Mouse (Mus musculus) mature B cell (primary cell): ENCODE measurements around the gene Necap1.

Source experiments
- in situ Hi-C: fragments of 300-500 bp; cut with MboI; formaldehyde crosslinking; loops from 2 replicates; pipeline ENCODE4 v1.14.3; 2019

The Necap1 gene

GRCm38 (mm10) chr6:122873871-122874719 is at the start of gene Necap1:
TSS of gene Necap1 (plus strand) at chr6:122874474.
- in situ Hi-C loops: loop anchor here (5.0 kb wide), 1 partner anchor 62 kb away; no protein-coding TSS in a partner anchor

- in situ Hi-C loops: no loop called here
Observed at GRCm38 (mm10) chr6:122825166-122825565, 49.1 kb upstream of the Necap1 start.

GRCm38 (mm10) chr6:122825923-122826742 is 48.1 kb upstream of the Necap1 start:
- in situ Hi-C loops: no loop called here

DNA sequence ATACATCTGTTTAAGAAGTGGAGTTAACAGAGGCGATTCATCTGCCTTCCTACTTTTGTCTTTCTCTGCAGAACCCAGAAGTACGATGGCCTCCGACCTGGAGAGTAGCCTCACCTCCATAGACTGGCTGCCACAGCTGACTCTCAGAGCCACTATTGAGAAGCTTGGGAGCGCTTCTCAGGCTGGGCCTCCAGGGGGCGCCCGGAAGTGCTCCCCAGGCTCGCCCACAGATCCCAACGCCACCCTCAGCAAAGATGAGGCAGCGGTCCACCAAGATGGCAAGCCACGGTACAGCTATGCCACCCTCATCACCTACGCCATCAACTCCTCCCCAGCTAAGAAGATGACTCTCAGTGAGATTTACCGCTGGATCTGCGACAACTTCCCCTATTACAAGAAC is 46.2 kb upstream of the Necap1 start:
- in situ Hi-C loops: no loop called here

DNA sequence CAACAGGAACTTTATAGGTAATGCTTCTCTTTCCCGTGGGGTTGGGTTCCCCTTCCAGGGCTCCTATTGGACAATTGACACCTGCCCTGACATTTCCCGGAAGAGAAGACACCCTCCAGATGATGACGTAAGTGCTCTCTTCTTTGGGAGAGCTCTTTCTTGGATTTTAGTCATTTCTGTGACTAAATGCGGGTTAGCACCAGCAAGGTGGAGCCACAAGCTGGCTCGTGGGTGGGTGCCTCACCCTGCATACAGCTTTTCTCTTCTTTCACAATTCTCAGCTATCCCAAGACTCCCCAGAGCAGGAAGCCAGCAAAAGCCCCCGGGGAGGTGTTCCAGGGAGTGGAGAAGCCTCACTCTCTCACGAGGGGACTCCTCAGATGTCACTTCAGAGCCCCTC is 41.4 kb upstream of the Necap1 start:
- in situ Hi-C loops: no loop called here

- in situ Hi-C loops: no loop called here
Observed at GRCm38 (mm10) chr6:122834365-122834764, 39.9 kb upstream of the Necap1 start.

GRCm38 (mm10) chr6:122836974-122837373 is 37.3 kb upstream of the Necap1 start:
- in situ Hi-C loops: no loop called here

GRCm38 (mm10) chr6:122837539-122837938 is 36.7 kb upstream of the Necap1 start:
- in situ Hi-C loops: no loop called here

GRCm38 (mm10) chr6:122843759-122844158 is 30.5 kb upstream of the Necap1 start:
- in situ Hi-C loops: no loop called here

DNA sequence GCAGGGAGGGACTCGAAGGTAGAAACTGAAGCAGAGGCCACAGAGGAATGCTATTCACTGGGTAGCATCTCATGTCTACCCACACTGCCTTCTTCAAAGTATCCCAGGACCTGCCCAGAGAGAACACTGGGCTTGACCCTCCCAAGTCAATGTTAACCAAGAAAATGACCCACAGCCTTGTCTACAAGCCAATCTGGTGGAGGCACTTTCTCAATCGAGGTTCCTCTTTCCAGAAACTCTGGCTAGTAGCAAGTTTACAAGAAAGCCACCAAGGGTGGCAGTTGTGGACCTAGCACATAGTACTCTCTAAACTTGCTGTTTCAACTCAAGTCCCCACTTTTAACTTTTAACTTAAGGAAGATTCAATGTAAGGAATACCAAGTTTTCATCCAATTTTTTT is 21.6 kb upstream of the Necap1 start:
- in situ Hi-C loops: no loop called here

GRCm38 (mm10) chr6:122854552-122854951 is 19.7 kb upstream of the Necap1 start:
- in situ Hi-C loops: no loop called here

DNA sequence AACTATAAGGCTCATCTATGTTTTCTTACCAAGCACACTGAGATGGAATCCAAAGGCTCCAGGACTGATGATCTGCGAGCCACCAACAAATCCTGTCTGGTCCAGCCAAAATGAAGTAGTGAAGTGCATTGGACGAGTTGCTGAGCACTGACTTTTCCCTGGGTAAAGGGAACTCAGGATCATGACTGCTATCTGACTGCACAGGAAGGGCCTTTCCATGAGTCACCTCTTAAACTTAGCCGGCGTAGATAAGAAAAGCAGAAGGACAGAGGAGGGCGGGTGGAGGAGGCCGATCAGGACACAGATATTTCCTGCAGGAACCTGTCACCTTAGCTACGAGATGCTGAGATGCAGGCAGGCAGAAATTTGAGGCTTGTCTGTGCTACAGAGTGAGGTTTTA is 18.3 kb upstream of the Necap1 start, which contains the start of gene C3ar1:
TSS of gene C3ar1 (minus strand) at position 207 of the 400 bp plus-strand sequence.
- in situ Hi-C loops: no loop called here

- in situ Hi-C loops: no loop called here
Observed at GRCm38 (mm10) chr6:122862434-122862833, 11.8 kb upstream of the Necap1 start.

GRCm38 (mm10) chr6:122862871-122863270 is 11.4 kb upstream of the Necap1 start:
- in situ Hi-C loops: no loop called here

DNA sequence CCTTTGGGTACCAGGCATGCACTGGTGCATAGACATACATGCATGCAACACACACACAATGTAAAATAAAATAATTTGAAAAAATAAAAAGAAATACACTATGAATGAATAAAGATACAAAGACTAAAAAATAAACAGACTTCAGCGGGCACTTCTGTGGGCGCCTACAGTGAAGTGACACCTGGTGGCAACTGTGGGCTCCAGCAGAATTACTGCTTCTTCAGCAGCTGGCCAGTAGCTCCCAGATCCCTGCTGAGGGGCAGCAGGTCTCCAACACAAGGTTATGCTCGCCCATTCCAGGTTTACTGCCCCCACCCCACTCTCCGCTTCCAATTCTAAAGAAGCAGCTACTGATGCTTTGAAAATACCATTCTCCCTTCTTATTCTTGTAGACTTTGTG is 6.4 kb upstream of the Necap1 start:
- in situ Hi-C loops: no loop called here

DNA sequence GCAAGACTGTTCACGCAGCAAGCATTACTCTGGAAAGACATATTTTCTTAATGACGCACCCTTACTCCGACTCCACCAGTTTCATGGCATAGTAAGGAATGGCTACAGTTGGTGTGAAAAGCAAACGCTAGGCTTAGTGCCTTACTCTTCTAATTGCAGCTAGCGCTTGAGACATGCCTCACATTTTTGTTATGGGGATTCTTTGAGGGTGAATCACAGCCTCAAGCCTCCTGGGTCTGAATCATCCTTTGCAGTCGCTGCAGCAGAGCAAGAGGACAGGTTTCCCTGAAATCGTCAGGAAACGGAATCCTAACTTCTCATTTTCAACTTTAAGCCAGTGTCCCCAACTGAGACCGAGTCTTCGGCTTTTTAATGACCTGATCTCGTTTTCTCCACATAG is 4.4 kb upstream of the Necap1 start:
- in situ Hi-C loops: loop anchor here (5.0 kb wide), 1 partner anchor 58 kb away; no protein-coding TSS in a partner anchor

DNA sequence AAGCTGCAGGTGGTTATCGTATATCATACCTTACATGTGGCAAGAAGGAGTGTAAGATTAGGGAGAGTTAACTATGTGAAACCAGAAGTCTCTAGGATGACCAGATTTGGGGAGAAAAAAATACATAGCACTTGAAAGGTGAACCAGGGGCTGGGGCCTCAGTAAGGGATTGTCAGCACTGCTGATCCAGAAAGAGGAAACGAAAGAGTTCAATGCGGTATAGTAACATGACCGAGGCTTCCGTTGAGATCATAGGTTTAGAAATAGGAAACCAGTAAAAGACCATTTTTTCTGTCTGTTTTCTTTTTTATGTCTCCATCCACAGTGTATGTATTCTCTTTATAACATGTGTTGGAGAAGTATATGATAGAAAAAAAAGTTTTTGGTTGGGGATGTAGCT is 1.5 kb upstream of the Necap1 start:
- in situ Hi-C loops: loop anchor here (5.0 kb wide), 1 partner anchor 60 kb away; no protein-coding TSS in a partner anchor

- in situ Hi-C loops: loop anchor here (5.0 to 25.0 kb wide), 3 partner anchors 63 to 1512 kb away; no protein-coding TSS in a partner anchor
Observed at GRCm38 (mm10) chr6:122874720-122875389, 581 bp downstream of the Necap1 start.

GRCm38 (mm10) chr6:122879141-122879735 is 5.0 kb downstream of the Necap1 start:
- in situ Hi-C loops: loop anchor here (25.0 kb wide), 2 partner anchors 1383 to 1508 kb away; no protein-coding TSS in a partner anchor

- in situ Hi-C loops: loop anchor here (25.0 kb wide), 2 partner anchors 1382 to 1507 kb away; no protein-coding TSS in a partner anchor
Observed at GRCm38 (mm10) chr6:122879781-122880505, 5.7 kb downstream of the Necap1 start.

GRCm38 (mm10) chr6:122881287-122881686 is 7.0 kb downstream of the Necap1 start:
- in situ Hi-C loops: loop anchor here (25.0 kb wide), 2 partner anchors 1381 to 1506 kb away; no protein-coding TSS in a partner anchor
